Mouse (Mus musculus) testis, adult 2 months (tissue): ENCODE results near the gene Tmem199. TPM values are rescaled to one million over a fixed set of nuclear protein-coding genes. Genes with fewer than 3 reads are reported as not detected.
A peak's percentile ranks its signal among the peaks of the same experiment; 100 is the strongest.

ENCODE experiments used
- H3K27ac ChIP-seq: fragments of 200-500 bp; 2 replicates; pipeline ENCODE4 v1.5.1; 2012; ENCODE audit warnings: low read depth, low read length; ENCODE audit not compliant: control insufficient read depth, insufficient read depth
- H3K27me3 ChIP-seq: fragments of 200-500 bp; 2 replicates; pipeline ENCODE4 v1.6.1; 2012; ENCODE audit warnings: mild to moderate bottlenecking, low read length, moderate library complexity; ENCODE audit not compliant: control insufficient read depth, insufficient read depth
- H3K36me3 ChIP-seq: fragments of 200-500 bp; 2 replicates; pipeline ENCODE4 v1.6.1; 2012; ENCODE audit warnings: mild to moderate bottlenecking, low read length; ENCODE audit not compliant: control insufficient read depth, insufficient read depth
- H3K4me1 ChIP-seq: fragments of 200-500 bp; 2 replicates; pipeline ENCODE4 v1.6.1; 2012; ENCODE audit warnings: low read length; ENCODE audit not compliant: control insufficient read depth, insufficient read depth
- H3K4me3 ChIP-seq: fragments of 200-500 bp; 2 replicates; pipeline ENCODE4 v1.5.1; 2012; ENCODE audit warnings: low read depth, mild to moderate bottlenecking, low read length, moderate library complexity, mixed read lengths; ENCODE audit not compliant: control insufficient read depth
- CTCF ChIP-seq: fragments of 200-500 bp; IDR thresholded peaks from 2 replicates; pipeline ENCODE4 v1.5.1; 2012; ENCODE audit warnings: low read depth, mild to moderate bottlenecking, inconsistent platforms, low read length, moderate library complexity; ENCODE audit not compliant: control insufficient read depth, insufficient read depth, insufficient replicate concordance
- POLR2A ChIP-seq: fragments of 200-500 bp; IDR thresholded peaks from 2 replicates; pipeline ENCODE4 v1.6.1; 2012; ENCODE audit warnings: low read depth, mild to moderate bottlenecking, inconsistent platforms, low read length, moderate library complexity; ENCODE audit not compliant: control insufficient read depth
- polyA plus RNA-seq: library from polyadenylated mRNA; depleted of rRNA; stranded (reverse); fragments of >200 nt; gene quantifications from 2 replicates; pipeline ENCODE4 v1.2.3, GENCODE M21; 2012

Tmem199 gene
- polyA plus RNA-seq, 1 experiment: 19.2 TPM

DNA sequence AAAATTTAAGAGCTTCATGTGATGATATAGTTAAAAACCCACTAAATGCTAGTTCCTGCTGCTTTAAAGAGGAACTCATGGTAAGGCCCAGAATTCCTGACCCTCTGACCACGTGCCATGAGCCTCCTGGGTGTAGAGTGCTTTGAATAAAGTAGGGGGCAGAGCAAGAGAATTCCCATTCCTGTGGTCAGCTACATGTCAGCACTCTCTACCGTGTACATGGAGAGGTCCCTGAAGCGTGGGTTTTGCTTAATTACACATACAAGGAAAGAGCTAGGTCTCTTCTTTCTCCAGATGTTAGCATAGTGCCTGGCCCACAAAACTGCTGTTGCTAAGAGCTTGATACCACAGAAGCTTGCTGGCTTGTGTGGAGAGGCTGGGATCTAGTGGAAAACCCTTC lies 6.5 kb downstream of the Tmem199 start:
- TF ChIP-seq POLR2A (no peak), CTCF (no peak)
- Histone ChIP-seq H3K36me3 (peaks cover 3% of the 10 kb centered on the region; the same call in 1 of the 2 replicates), H3K4me1 (peaks cover 4% of the 10 kb centered on the region)

DNA sequence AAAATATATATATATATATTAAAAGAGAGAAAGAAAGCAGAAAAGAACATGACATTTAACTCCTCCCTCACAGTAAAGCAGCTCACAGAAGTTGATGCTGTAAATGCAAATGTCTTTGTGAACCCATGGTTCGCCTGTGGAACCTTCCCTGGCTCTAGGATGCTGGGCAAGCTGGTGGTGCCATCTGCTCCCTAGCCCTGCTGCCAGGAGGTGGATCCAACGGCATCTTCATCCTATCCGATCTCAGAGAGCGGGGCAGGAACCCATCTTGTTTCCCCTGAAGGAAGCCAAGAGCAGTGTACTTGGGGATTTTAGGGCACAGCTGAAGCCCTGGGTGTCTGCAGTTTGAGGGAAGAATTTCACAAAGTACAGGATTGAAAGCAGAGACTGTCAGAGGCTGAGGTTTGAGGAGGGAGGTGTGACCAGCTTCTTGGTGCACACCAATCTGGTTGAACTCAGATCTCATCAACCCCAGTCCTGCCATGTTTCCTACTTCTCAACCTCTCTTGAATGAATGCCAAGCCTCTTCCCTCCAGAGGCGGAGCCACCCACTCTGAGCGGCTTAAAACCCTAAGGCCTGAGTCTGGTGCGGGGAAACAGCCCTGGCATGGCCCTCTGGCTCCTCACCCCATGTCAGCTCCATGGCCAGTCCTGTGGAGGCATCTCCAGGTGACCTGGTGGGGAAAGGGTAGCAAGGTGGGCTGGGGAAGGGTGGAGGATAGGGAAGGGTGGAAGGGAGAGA lies 8.9 kb downstream of the Tmem199 start, which contains the start of gene Sebox:
Gene Sebox, plus strand, starts transcription at position 539 of the 742 bp plus-strand sequence.
- TF ChIP-seq POLR2A (no peak), CTCF (no peak)
- H3K27me3 ChIP-seq: no peaks in the 10 kb centered on the region
- H3K27ac ChIP-seq: no peak within 1 kb of the TSS
- H3K4me1 ChIP-seq: peaks cover 4% of the 10 kb centered on the region
- no peaks in the 10 kb centered on the region; the same call in 1 of the 2 replicates for H3K36me3 ChIP-seq
- H3K4me3 ChIP-seq: no peak within 1 kb of the TSS

More for the DNA sequence above, 6.5 kb downstream of the Tmem199 start:
- no peaks in the 10 kb centered on the region for H3K27me3 ChIP-seq
- no peak overlapping the region for H3K4me3 ChIP-seq
- H3K27ac ChIP-seq: no peak overlapping the region

DNA sequence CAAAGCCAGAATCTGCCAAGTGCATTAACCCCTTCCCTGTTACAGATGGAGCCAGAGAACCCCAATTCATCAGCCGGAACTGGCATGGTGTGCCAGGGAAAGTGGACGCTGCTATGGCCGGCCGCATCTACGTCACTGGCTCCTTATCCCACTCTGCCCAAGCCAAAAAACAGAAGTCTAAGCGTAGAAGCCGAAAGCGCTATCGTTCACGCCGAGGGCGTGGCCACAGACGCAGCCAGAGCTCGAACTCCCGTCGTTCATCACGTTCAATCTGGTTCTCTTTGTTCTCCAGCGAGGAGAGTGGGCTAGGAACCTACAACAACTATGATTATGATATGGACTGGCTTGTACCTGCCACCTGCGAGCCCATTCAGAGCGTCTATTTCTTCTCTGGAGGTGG lies 10.4 kb downstream of the Tmem199 start:
- H3K27ac ChIP-seq: no peak overlapping the region
- TF ChIP-seq POLR2A (no peak), CTCF (no peak)
- peaks cover 10% of the 10 kb centered on the region for H3K4me1 ChIP-seq
- H3K36me3 ChIP-seq: no peaks in the 10 kb centered on the region
- H3K4me3 ChIP-seq: no peak overlapping the region
- no peaks in the 10 kb centered on the region for H3K27me3 ChIP-seq

DNA sequence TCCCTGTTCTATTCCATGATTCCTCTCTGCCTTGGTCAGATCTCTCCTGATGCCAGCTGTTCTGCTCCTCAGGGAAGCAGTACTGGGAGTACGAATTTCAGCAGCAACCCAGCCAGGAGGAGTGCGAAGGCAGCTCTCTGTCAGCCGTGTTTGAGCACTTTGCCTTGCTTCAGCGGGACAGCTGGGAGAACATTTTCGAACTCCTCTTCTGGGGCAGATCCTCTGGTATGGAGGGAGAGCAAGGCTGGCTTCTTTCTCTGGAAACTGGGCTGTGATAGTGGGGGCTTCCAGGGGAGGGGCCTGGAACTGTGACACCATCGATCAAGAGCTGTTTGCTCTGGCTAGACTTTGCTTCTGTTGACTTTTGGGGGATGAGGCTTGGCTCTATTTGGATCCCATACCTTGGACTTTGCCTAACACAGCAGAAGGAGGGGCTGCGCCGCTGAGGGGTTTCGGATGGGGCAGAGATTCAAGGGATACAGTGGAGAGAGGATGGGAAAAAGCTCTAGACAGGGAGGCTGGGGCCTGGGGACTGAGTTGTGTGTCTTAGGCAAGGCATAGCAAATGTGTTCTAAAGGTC lies 11.3 kb downstream of the Tmem199 start:
- H3K4me1 ChIP-seq: peaks cover 10% of the 10 kb centered on the region
- H3K27ac ChIP-seq: no peak overlapping the region
- H3K4me3 ChIP-seq: no peak overlapping the region
- no peaks in the 10 kb centered on the region for H3K36me3 ChIP-seq
- no peak for TF ChIP-seq CTCF
- TF ChIP-seq POLR2A: no peak
- H3K27me3 ChIP-seq: no peaks in the 10 kb centered on the region

DNA sequence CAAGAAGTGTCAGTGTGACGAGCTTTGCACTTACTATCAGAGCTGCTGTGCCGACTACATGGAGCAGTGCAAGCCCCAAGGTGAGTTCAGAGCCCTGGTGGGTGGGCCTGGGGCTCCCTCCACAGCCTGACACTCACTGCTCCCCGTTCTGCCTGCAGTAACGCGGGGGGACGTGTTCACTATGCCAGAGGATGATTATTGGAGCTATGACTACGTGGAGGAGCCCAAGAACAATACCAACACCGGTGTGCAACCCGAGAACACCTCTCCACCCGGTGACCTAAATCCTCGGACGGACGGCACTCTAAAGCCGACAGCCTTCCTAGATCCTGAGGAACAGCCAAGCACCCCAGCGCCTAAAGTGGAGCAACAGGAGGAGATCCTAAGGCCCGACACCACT lies 12.4 kb downstream of the Tmem199 start:
- Histone ChIP-seq H3K27me3 (no peaks in the 10 kb centered on the region), H3K4me1 (peaks cover 10% of the 10 kb centered on the region), H3K36me3 (no peaks in the 10 kb centered on the region), H3K4me3 (no peak overlapping the region), H3K27ac (no peak overlapping the region)
- TF ChIP-seq POLR2A: no peak
- no peak for TF ChIP-seq CTCF

DNA sequence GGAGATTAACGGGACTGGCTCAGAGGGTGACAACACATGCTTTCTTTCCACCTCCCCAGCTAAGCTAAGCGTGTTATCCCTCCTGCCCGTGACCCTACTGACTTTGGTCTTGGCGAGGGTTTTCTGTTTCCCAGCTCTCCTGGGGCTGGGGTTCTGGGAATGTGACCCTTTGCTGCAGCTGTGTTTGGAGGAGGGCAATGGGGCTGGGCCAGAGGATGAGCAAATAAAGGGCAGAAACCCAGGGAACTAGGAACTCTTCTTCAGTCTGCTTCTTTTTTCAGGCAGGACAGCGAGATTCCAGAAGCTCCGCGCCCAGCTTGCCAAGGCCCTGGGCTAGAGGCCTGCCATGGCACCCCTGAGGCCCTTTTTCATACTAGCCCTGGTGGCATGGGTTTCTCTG lies 13.0 kb downstream of the Tmem199 start, which contains the start of gene Vtn:
Gene Vtn, plus strand, starts transcription at position 88 of the 400 bp plus-strand sequence.
- TF ChIP-seq CTCF (no peak), POLR2A (no peak)
- no peaks in the 10 kb centered on the region for H3K36me3 ChIP-seq
- H3K4me3 ChIP-seq: peak within 1 kb of the TSS; percentile 49; the same call in 1 of the 2 replicates
- no peaks in the 10 kb centered on the region for H3K27me3 ChIP-seq
- H3K4me1 ChIP-seq: peaks cover 10% of the 10 kb centered on the region
- H3K27ac ChIP-seq: no peak within 1 kb of the TSS
